Mouse (Mus musculus): ENCODE measurements at regions not wholly inside any gene's neighbourhood (a gene's known extent, or its start where the extent isn't known, plus 50 kb on each side); places are given as distances from the start of the nearest gene placed in this dataset.

GRCm38 (mm10) chr3:149219381-149220303 is 229.3 kb upstream of the Adgrl2 start:
- no peak for TF ChIP-seq POLR2A (IDR thresholded peaks at IDR 0.05; ENCODE audit: control insufficient read depth, extremely low read depth, insufficient read depth, low read length, poor library complexity)
- TF ChIP-seq CTCF (IDR thresholded peaks at IDR 0.05; ENCODE audit: borderline replicate concordance, control insufficient read depth, extremely low read depth, insufficient read depth, low read length, poor library complexity), result no peak

Measured in thymus, adult 2 months (tissue).